ENCODE assay signal across 18 mouse cellular contexts in genomic region chr6:113156064-113156463, GRCm38 (mm10). TPM values are rescaled to one million over a fixed set of nuclear protein-coding genes. Genes with fewer than 3 reads are reported as not detected.
"Had no signal": no experiment of that assay in that cellular context is flagged by ENCODE, and none has a peak within 500 bp of the region (broad histone marks: within the 10 kb centered on the region; RNA-seq: fewer than 3 reads in every experiment).

No protein-coding gene starts in this region.

- H3K27ac ChIP-seq: midbrain, embryonic 10.5 days; midbrain, embryonic 12.5 days; neural tube, embryonic 13.5 days; neural tube, embryonic 15.5 days; stomach, embryonic 15.5 days had no signal

- H3K9me3 ChIP-seq: midbrain, embryonic 10.5 days; midbrain, embryonic 12.5 days; neural tube, embryonic 13.5 days; neural tube, embryonic 15.5 days; stomach, embryonic 15.5 days had no signal

- H3K9ac ChIP-seq: lung, embryonic 14.5 days; midbrain, embryonic 12.5 days; neural tube, embryonic 13.5 days; neural tube, embryonic 15.5 days; stomach, embryonic 15.5 days had no signal

- H3K4me3 ChIP-seq: midbrain, embryonic 10.5 days; midbrain, embryonic 12.5 days; myocyte; neural tube, embryonic 13.5 days; neural tube, embryonic 15.5 days; stomach, embryonic 15.5 days had no signal

- ATAC-seq: midbrain, embryonic 16.5 days had no signal

- H3K27me3 ChIP-seq: midbrain, embryonic 12.5 days; neural tube, embryonic 13.5 days; neural tube, embryonic 15.5 days; stomach, embryonic 15.5 days had no signal

- DNase-seq: lung, adult 18-20 months; lung, embryonic 14.5 days; lung, postnatal 10 days; lung, postnatal 4 days; midbrain, embryonic 14.5 days; retina, postnatal 1 day; right cerebral cortex, adult 18-20 months; thymus, adult 18-20 months; thymus, postnatal 25 days; thymus, postnatal 4 days had no signal

- H3K4me2 ChIP-seq: lung, embryonic 14.5 days; midbrain, embryonic 12.5 days; neural tube, embryonic 13.5 days; neural tube, embryonic 15.5 days; stomach, embryonic 15.5 days had no signal

- H3K4me1 ChIP-seq: midbrain, embryonic 10.5 days; midbrain, embryonic 12.5 days; neural tube, embryonic 13.5 days; neural tube, embryonic 15.5 days; stomach, embryonic 15.5 days had no signal

RNA-seq across cellular contexts. Expression of gene Lhfpl4, which starts 39.1 kb away (rescaled TPM):
- total RNA-seq: megakaryocyte-erythroid progenitor cell, adult 5-6 weeks had no signal
